ENCODE assay signal across 7 mouse cellular contexts in genomic region chr2:180952731-180953171, GRCm38 (mm10). TPM values are rescaled to one million over a fixed set of nuclear protein-coding genes. Genes with fewer than 3 reads are reported as not detected.
DNase-seq lines count a peak whose midpoint lies in the region; ATAC-seq and TF ChIP-seq lines count a peak whose summit lies in the region.

No protein-coding gene starts in this region.

- no peak for TF ChIP-seq CTCF in lung, postnatal 0 days (IDR thresholded peaks at IDR 0.05)

- no peak for TF ChIP-seq EP300 in lung, postnatal 0 days (IDR thresholded peaks at IDR 0.05)

- peak overlapping the region; percentile 65 for H3K4me2 ChIP-seq in lung, postnatal 0 days (replicated peaks; ENCODE audit: low read depth, low read length)
- peak overlapping the region; percentile 79 for H3K4me2 ChIP-seq in embryonic facial prominence, embryonic 14.5 days (ENCODE audit: low read depth, low read length)
- H3K4me2 ChIP-seq in intestine, embryonic 15.5 days (replicated peaks): peak overlapping the region; percentile 91

- H3K4me1 ChIP-seq in lung, postnatal 0 days (ENCODE audit: insufficient read depth, low read depth, low read length): 0 out of 2 replicates have a peak, but pooled peaks cover 2% of the 10 kb centered on the region
- H3K4me1 ChIP-seq in embryonic facial prominence, embryonic 14.5 days (ENCODE audit: control insufficient read depth, insufficient read depth, low read length): peaks cover 18% of the 10 kb centered on the region; the same call in 1 of the 2 replicates
- H3K4me1 ChIP-seq in intestine, embryonic 15.5 days (replicated peaks): peaks cover 16% of the 10 kb centered on the region

- H3K4me3 ChIP-seq in lung, postnatal 0 days (ENCODE audit: low read depth, low read length): 0 out of 2 replicates have a peak overlapping the region, but pooled peaks have one; percentile 46
- H3K4me3 ChIP-seq in embryonic facial prominence, embryonic 14.5 days (ENCODE audit: low read depth, low read length): 0 out of 2 replicates have a peak overlapping the region, but pooled peaks have one; percentile 45
- H3K4me3 ChIP-seq in intestine, embryonic 15.5 days (replicated peaks): peak overlapping the region; percentile 59

- H3K27ac ChIP-seq in lung, postnatal 0 days (ENCODE audit: low read length): peak overlapping the region; percentile 55; the same call in 1 of the 2 replicates
- H3K27ac ChIP-seq in embryonic facial prominence, embryonic 14.5 days (replicated peaks; ENCODE audit: low read depth, low read length): no peak overlapping the region; the same call in 1 of the 2 replicates
- peak overlapping the region; percentile 49; the same call in 1 of the 2 replicates for H3K27ac ChIP-seq in intestine, embryonic 15.5 days

- H3K36me3 ChIP-seq in lung, postnatal 0 days (ENCODE audit: insufficient read depth, low read length): no peaks in the 10 kb centered on the region
- H3K36me3 ChIP-seq in embryonic facial prominence, embryonic 14.5 days (ENCODE audit: control insufficient read depth, insufficient read depth, low read length): no peaks in the 10 kb centered on the region
- H3K36me3 ChIP-seq in intestine, embryonic 15.5 days: no peaks in the 10 kb centered on the region

- WGBS in lung, postnatal 0 days: 13% methylated on average over 9 of the region's 9 CpGs
- 9% methylated on average over 9 of the region's 9 CpGs for WGBS in embryonic facial prominence, embryonic 14.5 days
- 23% methylated on average over 9 of the region's 9 CpGs for WGBS in intestine, embryonic 15.5 days

- no peak overlapping the region for H3K9ac ChIP-seq in lung, postnatal 0 days (replicated peaks; ENCODE audit: low read depth)
- H3K9ac ChIP-seq in embryonic facial prominence, embryonic 14.5 days (ENCODE audit: low read depth, low read length): no peak overlapping the region
- H3K9ac ChIP-seq in intestine, embryonic 15.5 days: no peak overlapping the region

- H3K9me3 ChIP-seq in lung, postnatal 0 days (ENCODE audit: low read length): no peaks in the 10 kb centered on the region
- no peaks in the 10 kb centered on the region for H3K9me3 ChIP-seq in embryonic facial prominence, embryonic 14.5 days (ENCODE audit: control insufficient read depth, low read length)
- no peaks in the 10 kb centered on the region for H3K9me3 ChIP-seq in intestine, embryonic 15.5 days

- H3K27me3 ChIP-seq in lung, postnatal 0 days (replicated peaks; ENCODE audit: insufficient read depth, low read length): peaks cover 8% of the 10 kb centered on the region; the same call in 1 of the 2 replicates
- H3K27me3 ChIP-seq in embryonic facial prominence, embryonic 14.5 days (replicated peaks; ENCODE audit: control insufficient read depth, insufficient read depth, low read length): peaks cover 4% of the 10 kb centered on the region
- H3K27me3 ChIP-seq in intestine, embryonic 15.5 days (replicated peaks): no peaks in the 10 kb centered on the region; the same call in 1 of the 2 replicates

- peak; percentile 48 for DNase-seq in lung, postnatal 0 days (ENCODE audit: low spot score)
- no peak for DNase-seq in lung, adult 18-20 months
- DNase-seq in embryonic facial prominence, embryonic 14.5 days (ENCODE audit: low spot score): peak; percentile 50
- peak; percentile 65 for DNase-seq in retina, embryonic 14.5 days (ENCODE audit: low spot score)
- no peak for DNase-seq in testis, postnatal 10 days (ENCODE audit: low spot score)
- no peak for DNase-seq in testis, postnatal 14 days (ENCODE audit: low spot score)

- ATAC-seq in lung, postnatal 0 days: no peak
- peak; percentile 11; the same call in 1 of the 2 replicates for ATAC-seq in embryonic facial prominence, embryonic 14.5 days (ENCODE audit: low read depth)
- 0 out of 2 replicates have a peak, but pooled peaks have one; percentile 29 for ATAC-seq in intestine, embryonic 15.5 days

RNA-seq across cellular contexts. Expression of gene Nkain4, which starts 1.7 kb away (rescaled TPM):
- 110 and 113 TPM in 2 replicates for polyA plus RNA-seq in lung, postnatal 0 days (2015; fragmentation: Nextera tagmentation; extraction: Ambion mirVana)
- polyA plus RNA-seq in embryonic facial prominence, embryonic 14.5 days (2014; fragmentation: Nextera tagmentation; extraction: Ambion mirVana): 17.0 and 20.7 TPM in 2 replicates
- 37.4 and 41.1 TPM in 2 replicates for polyA plus RNA-seq in intestine, embryonic 15.5 days (2015; fragmentation: Nextera tagmentation; extraction: Ambion mirVana)

RNA-seq across cellular contexts. Expression of gene Arfgap1, which starts 14.3 kb away (rescaled TPM):
- 50.5 and 52.9 TPM in 2 replicates for polyA plus RNA-seq in lung, postnatal 0 days (2015; fragmentation: Nextera tagmentation; extraction: Ambion mirVana)
- 89.2 and 103 TPM in 2 replicates for polyA plus RNA-seq in embryonic facial prominence, embryonic 14.5 days (2014; fragmentation: Nextera tagmentation; extraction: Ambion mirVana)
- 77.9 and 85.0 TPM in 2 replicates for polyA plus RNA-seq in intestine, embryonic 15.5 days (2015; fragmentation: Nextera tagmentation; extraction: Ambion mirVana)

RNA-seq across cellular contexts. Expression of gene Birc7, which starts 23.9 kb away (rescaled TPM):
- not detected in 2 replicates for polyA plus RNA-seq in lung, postnatal 0 days (2015; fragmentation: Nextera tagmentation; extraction: Ambion mirVana)
- polyA plus RNA-seq in embryonic facial prominence, embryonic 14.5 days (2014; fragmentation: Nextera tagmentation; extraction: Ambion mirVana): 0.17 TPM in 1 of 2 replicates, not detected in the other
- not detected in 2 replicates for polyA plus RNA-seq in intestine, embryonic 15.5 days (2015; fragmentation: Nextera tagmentation; extraction: Ambion mirVana)

RNA-seq across cellular contexts. Expression of gene Ythdf1, which starts 32.0 kb away (rescaled TPM):
- polyA plus RNA-seq in lung, postnatal 0 days (2015; fragmentation: Nextera tagmentation; extraction: Ambion mirVana): 40.3 and 42.4 TPM in 2 replicates
- polyA plus RNA-seq in embryonic facial prominence, embryonic 14.5 days (2014; fragmentation: Nextera tagmentation; extraction: Ambion mirVana): 59.2 and 62.2 TPM in 2 replicates
- 46.9 and 49.3 TPM in 2 replicates for polyA plus RNA-seq in intestine, embryonic 15.5 days (2015; fragmentation: Nextera tagmentation; extraction: Ambion mirVana)

RNA-seq across cellular contexts. Expression of gene Col20a1, which starts 33.6 kb away (rescaled TPM):
- 0.20 and 0.30 TPM in 2 replicates for polyA plus RNA-seq in lung, postnatal 0 days (2015; fragmentation: Nextera tagmentation; extraction: Ambion mirVana)
- 2.5 and 3.7 TPM in 2 replicates for polyA plus RNA-seq in embryonic facial prominence, embryonic 14.5 days (2014; fragmentation: Nextera tagmentation; extraction: Ambion mirVana)
- polyA plus RNA-seq in intestine, embryonic 15.5 days (2015; fragmentation: Nextera tagmentation; extraction: Ambion mirVana): 0.39 and 0.52 TPM in 2 replicates

Comparison
In these comparisons a context has a peak if more than half of its experiments do, and no peak if none do; other contexts are left out.
1. DNase-seq: peak in lung, postnatal 0 days (single experiment), embryonic facial prominence, embryonic 14.5 days (single experiment) and retina, embryonic 14.5 days (single experiment); none in lung, adult 18-20 months (0 of 2), testis, postnatal 10 days (single experiment) and testis, postnatal 14 days (single experiment).
2. Peak in every context shown above with its lines, with median percentiles within 50 percentile points of each other: H3K4me2 ChIP-seq and H3K4me3 ChIP-seq.